Mouse (Mus musculus) lung, embryonic 14.5 days (tissue): ENCODE results near the gene Tmem106c. TPM values are rescaled to one million over a fixed set of nuclear protein-coding genes. Genes with fewer than 3 reads are reported as not detected.

Source experiments
- ATAC-seq: fragments of 200-750 bp; cut with Nextera tagmentation; 2 replicates; pipeline ENCODE4 v1.8.0; 2017; ENCODE audit warnings: mild to moderate bottlenecking, moderate TSS enrichment, moderate library complexity; ENCODE audit not compliant: insufficient read depth
- DNase-seq: peaks from one replicate; pipeline ENCODE4 v3.0.0-alpha.2; 2015
- H3K27ac ChIP-seq: fragments of 300-500 bp; sonication (generic); 2 replicates; pipeline ENCODE4 v1.5.1; 2014; ENCODE audit warnings: low read depth, mild to moderate bottlenecking, moderate library complexity
- H3K27me3 ChIP-seq: fragments of 300-500 bp; sonication (generic); 2 replicates; pipeline ENCODE4 v1.6.1; 2014; ENCODE audit warnings: low read length, control low read depth; ENCODE audit not compliant: insufficient read depth
- H3K36me3 ChIP-seq: fragments of 300-500 bp; sonication (generic); 2 replicates; pipeline ENCODE4 v1.6.1; 2014; ENCODE audit warnings: control low read depth; ENCODE audit not compliant: insufficient read depth
- H3K4me1 ChIP-seq: fragments of 300-500 bp; sonication (generic); 2 replicates; pipeline ENCODE4 v1.6.1; 2014; ENCODE audit warnings: antibody characterized with exemption, control low read depth; ENCODE audit not compliant: insufficient read depth
- H3K4me2 ChIP-seq: fragments of 300-500 bp; sonication (generic); 2 replicates; pipeline ENCODE4 v1.6.1; 2014; ENCODE audit warnings: mild to moderate bottlenecking
- H3K4me3 ChIP-seq: fragments of 300-500 bp; sonication (generic); 2 replicates; pipeline ENCODE4 v1.5.1; 2014; ENCODE audit warnings: low read depth, low read length
- H3K9ac ChIP-seq: fragments of 300-500 bp; sonication (generic); 2 replicates; pipeline ENCODE4 v1.6.1; 2014
- H3K9me3 ChIP-seq: fragments of 300-500 bp; sonication (generic); 2 replicates; pipeline ENCODE4 v1.6.1; 2016; ENCODE audit warnings: low read depth, low read length, control low read depth
- CTCF ChIP-seq: IDR thresholded peaks from 2 replicates; pipeline ENCODE4 v1.5.1; 2016; ENCODE audit warnings: antibody characterized with exemption, low read depth
- WGBS: fragments of 180-500 bp; shearing (Covaris S2); extraction: QIAGEN DNeasy Blood & Tissue Kit; methylation state at CpG from one replicate; pipeline ENCODE4 v1.1.7; 2014; 5-methylcytosine and 5-hydroxymethylcytosine counted together
- polyA plus RNA-seq: library from polyadenylated mRNA; unstranded; fragments of >200 nt; fragmentation: Nextera tagmentation; extraction: Ambion mirVana; gene quantifications from 2 replicates; pipeline ENCODE4 v1.2.1, GENCODE M21; 2014

Gene Tmem106c
- polyA plus RNA-seq, 1 experiment from 2014 or later: 35.1 TPM

GRCm38 (mm10) chr15:97927018-97927417 is 37.0 kb upstream of the Tmem106c start:
- no peak for TF ChIP-seq CTCF
- H3K4me1 ChIP-seq: peaks cover 3% of the 10 kb centered on the region; the same call in 1 of the 2 replicates
- no peak overlapping the region for H3K4me3 ChIP-seq
- H3K27me3 ChIP-seq: no peaks in the 10 kb centered on the region
- H3K9ac ChIP-seq: no peak overlapping the region
- H3K27ac ChIP-seq: no peak overlapping the region
- no peaks in the 10 kb centered on the region for H3K9me3 ChIP-seq
- ATAC-seq (no peak), DNase-seq (peak; percentile 46)
- no peak overlapping the region for H3K4me2 ChIP-seq
- no peaks in the 10 kb centered on the region for H3K36me3 ChIP-seq
- WGBS: 55% methylated on average over 4 of the region's 4 CpGs

- no peak for TF ChIP-seq CTCF
- WGBS: 54% methylated on average over 6 of the region's 6 CpGs
- H3K9me3 ChIP-seq: no peaks in the 10 kb centered on the region
Measured at GRCm38 (mm10) chr15:97927821-97928220, 36.2 kb upstream of the Tmem106c start.

GRCm38 (mm10) chr15:97929259-97929824 is 34.7 kb upstream of the Tmem106c start:
- DNase-seq (peak; percentile 31), ATAC-seq (no peak)
- Histone ChIP-seq H3K36me3 (no peaks in the 10 kb centered on the region), H3K27me3 (no peaks in the 10 kb centered on the region), H3K4me1 (peaks cover 3% of the 10 kb centered on the region; the same call in 1 of the 2 replicates), H3K4me2 (no peak overlapping the region), H3K27ac (no peak overlapping the region), H3K4me3 (no peak overlapping the region), H3K9ac (no peak overlapping the region), H3K9me3 (no peaks in the 10 kb centered on the region)
- TF ChIP-seq CTCF: no peak
- 30% methylated on average over 13 of the region's 13 CpGs for WGBS

More at GRCm38 (mm10) chr15:97927821-97928220, 36.2 kb upstream of the Tmem106c start:
- Histone ChIP-seq H3K27me3 (no peaks in the 10 kb centered on the region), H3K9ac (no peak overlapping the region), H3K4me1 (peaks cover 3% of the 10 kb centered on the region; the same call in 1 of the 2 replicates), H3K4me2 (no peak overlapping the region), H3K36me3 (no peaks in the 10 kb centered on the region), H3K4me3 (no peak overlapping the region), H3K27ac (no peak overlapping the region)
- no peak for ATAC-seq
- DNase-seq: no peak

GRCm38 (mm10) chr15:97932441-97932840 is 31.6 kb upstream of the Tmem106c start:
- DNase-seq (no peak), ATAC-seq (no peak)
- H3K4me1 ChIP-seq: peaks cover 3% of the 10 kb centered on the region; the same call in 1 of the 2 replicates
- H3K27ac ChIP-seq: no peak overlapping the region
- H3K9ac ChIP-seq: no peak overlapping the region
- no peak overlapping the region for H3K4me2 ChIP-seq
- no peak overlapping the region for H3K4me3 ChIP-seq
- no peaks in the 10 kb centered on the region for H3K27me3 ChIP-seq
- 79% methylated on average over 12 of the region's 12 CpGs for WGBS
- no peaks in the 10 kb centered on the region for H3K9me3 ChIP-seq
- no peaks in the 10 kb centered on the region for H3K36me3 ChIP-seq
- no peak for TF ChIP-seq CTCF

GRCm38 (mm10) chr15:97938580-97938979 is 25.4 kb upstream of the Tmem106c start:
- Histone ChIP-seq H3K4me1 (no peaks in the 10 kb centered on the region), H3K4me3 (no peak overlapping the region), H3K36me3 (no peaks in the 10 kb centered on the region), H3K9ac (no peak overlapping the region), H3K4me2 (no peak overlapping the region), H3K27ac (no peak overlapping the region), H3K9me3 (no peaks in the 10 kb centered on the region), H3K27me3 (no peaks in the 10 kb centered on the region)
- no peak for DNase-seq
- 55% methylated on average over 6 of the region's 6 CpGs for WGBS
- TF ChIP-seq CTCF: no peak
- no peak for ATAC-seq

- Histone ChIP-seq H3K4me1 (no peaks in the 10 kb centered on the region), H3K4me2 (no peak overlapping the region), H3K9ac (no peak overlapping the region), H3K36me3 (no peaks in the 10 kb centered on the region), H3K27ac (no peak overlapping the region), H3K4me3 (no peak overlapping the region), H3K9me3 (no peaks in the 10 kb centered on the region), H3K27me3 (no peaks in the 10 kb centered on the region)
- ATAC-seq: no peak
- no peak for DNase-seq
- 80% methylated on average over 2 of the region's 2 CpGs for WGBS
- no peak for TF ChIP-seq CTCF
Measured at GRCm38 (mm10) chr15:97940088-97940487, 23.9 kb upstream of the Tmem106c start.

- Histone ChIP-seq H3K4me1 (no peaks in the 10 kb centered on the region), H3K4me2 (no peak overlapping the region), H3K9me3 (no peaks in the 10 kb centered on the region), H3K27me3 (no peaks in the 10 kb centered on the region), H3K9ac (no peak overlapping the region), H3K36me3 (no peaks in the 10 kb centered on the region), H3K4me3 (no peak overlapping the region), H3K27ac (no peak overlapping the region)
- ATAC-seq (no peak), DNase-seq (no peak)
- 89% methylated on average over 2 of the region's 2 CpGs for WGBS
- no peak for TF ChIP-seq CTCF
Measured at GRCm38 (mm10) chr15:97941306-97941705, 22.7 kb upstream of the Tmem106c start.
